Mouse (Mus musculus): ENCODE measurements around the gene Upp2. TPM values are rescaled to one million over a fixed set of nuclear protein-coding genes. Genes with fewer than 3 reads are reported as not detected.

Upp2 gene
- total RNA-seq, 1 experiment from 2014 or later, result not detected

GRCm38 (mm10) chr2:58595350-58595749 is 28.3 kb downstream of the Upp2 start:
- ATAC-seq (replicated peaks in 1 of 2; ENCODE audit: insufficient read depth in 1 of 2, low FRiP score in 2 of 2, low TSS enrichment in 1 of 2, low read depth in 1 of 2, poor library complexity in 2 of 2, severe bottlenecking in 2 of 2), result 0 out of 4 replicates have a peak, but pooled peaks of 1 of the 2 experiments have one; percentile 7

- ATAC-seq (replicated peaks in 1 of 2; ENCODE audit: insufficient read depth in 1 of 2, low FRiP score in 2 of 2, low TSS enrichment in 1 of 2, low read depth in 1 of 2, poor library complexity in 2 of 2, severe bottlenecking in 2 of 2), result no peak
Measured at GRCm38 (mm10) chr2:58596774-58597342, 29.8 kb downstream of the Upp2 start.

- ATAC-seq (replicated peaks in 1 of 2; ENCODE audit: insufficient read depth in 1 of 2, low FRiP score in 2 of 2, low TSS enrichment in 1 of 2, low read depth in 1 of 2, poor library complexity in 2 of 2, severe bottlenecking in 2 of 2), result no peak
Measured at GRCm38 (mm10) chr2:58597556-58597955, 30.5 kb downstream of the Upp2 start.

- no peak for ATAC-seq (replicated peaks in 1 of 2; ENCODE audit: insufficient read depth in 1 of 2, low FRiP score in 2 of 2, low TSS enrichment in 1 of 2, low read depth in 1 of 2, poor library complexity in 2 of 2, severe bottlenecking in 2 of 2)
Measured at GRCm38 (mm10) chr2:58599639-58600038, 32.5 kb downstream of the Upp2 start.

GRCm38 (mm10) chr2:58601382-58601781 is 34.3 kb downstream of the Upp2 start:
- ATAC-seq (replicated peaks in 1 of 2; ENCODE audit: insufficient read depth in 1 of 2, low FRiP score in 2 of 2, low TSS enrichment in 1 of 2, low read depth in 1 of 2, poor library complexity in 2 of 2, severe bottlenecking in 2 of 2), result no peak

- no peak for ATAC-seq (replicated peaks in 1 of 2; ENCODE audit: insufficient read depth in 1 of 2, low FRiP score in 2 of 2, low TSS enrichment in 1 of 2, low read depth in 1 of 2, poor library complexity in 2 of 2, severe bottlenecking in 2 of 2)
Measured at GRCm38 (mm10) chr2:58603379-58603778, 36.3 kb downstream of the Upp2 start.

- ATAC-seq (replicated peaks in 1 of 2; ENCODE audit: insufficient read depth in 1 of 2, low FRiP score in 2 of 2, low TSS enrichment in 1 of 2, low read depth in 1 of 2, poor library complexity in 2 of 2, severe bottlenecking in 2 of 2), result no peak
Measured at GRCm38 (mm10) chr2:58604791-58605190, 37.7 kb downstream of the Upp2 start.

- no peak for ATAC-seq (replicated peaks in 1 of 2; ENCODE audit: insufficient read depth in 1 of 2, low FRiP score in 2 of 2, low TSS enrichment in 1 of 2, low read depth in 1 of 2, poor library complexity in 2 of 2, severe bottlenecking in 2 of 2)
Measured at GRCm38 (mm10) chr2:58613720-58614119, 46.6 kb downstream of the Upp2 start.

- no peak for ATAC-seq (replicated peaks in 1 of 2; ENCODE audit: insufficient read depth in 1 of 2, low FRiP score in 2 of 2, low TSS enrichment in 1 of 2, low read depth in 1 of 2, poor library complexity in 2 of 2, severe bottlenecking in 2 of 2)
Measured at GRCm38 (mm10) chr2:58614851-58615250, 47.8 kb downstream of the Upp2 start.

- no peak for ATAC-seq (replicated peaks in 1 of 2; ENCODE audit: insufficient read depth in 1 of 2, low FRiP score in 2 of 2, low TSS enrichment in 1 of 2, low read depth in 1 of 2, poor library complexity in 2 of 2, severe bottlenecking in 2 of 2)
Measured at GRCm38 (mm10) chr2:58615766-58616165, 48.7 kb downstream of the Upp2 start.

- ATAC-seq (replicated peaks in 1 of 2; ENCODE audit: insufficient read depth in 1 of 2, low FRiP score in 2 of 2, low TSS enrichment in 1 of 2, low read depth in 1 of 2, poor library complexity in 2 of 2, severe bottlenecking in 2 of 2), result no peak
Measured at GRCm38 (mm10) chr2:58625186-58625585, 58.1 kb downstream of the Upp2 start.

- no peak for ATAC-seq (replicated peaks in 1 of 2; ENCODE audit: insufficient read depth in 1 of 2, low FRiP score in 2 of 2, low TSS enrichment in 1 of 2, low read depth in 1 of 2, poor library complexity in 2 of 2, severe bottlenecking in 2 of 2)
Measured at GRCm38 (mm10) chr2:58625681-58626080, 58.6 kb downstream of the Upp2 start.

- ATAC-seq (replicated peaks in 1 of 2; ENCODE audit: insufficient read depth in 1 of 2, low FRiP score in 2 of 2, low TSS enrichment in 1 of 2, low read depth in 1 of 2, poor library complexity in 2 of 2, severe bottlenecking in 2 of 2), result no peak
Measured at GRCm38 (mm10) chr2:58626136-58626769, 59.2 kb downstream of the Upp2 start.

GRCm38 (mm10) chr2:58627981-58628380 is 60.9 kb downstream of the Upp2 start:
- ATAC-seq (replicated peaks in 1 of 2; ENCODE audit: insufficient read depth in 1 of 2, low FRiP score in 2 of 2, low TSS enrichment in 1 of 2, low read depth in 1 of 2, poor library complexity in 2 of 2, severe bottlenecking in 2 of 2), result no peak

GRCm38 (mm10) chr2:58628993-58629392 is 61.9 kb downstream of the Upp2 start:
- no peak for ATAC-seq (replicated peaks in 1 of 2; ENCODE audit: insufficient read depth in 1 of 2, low FRiP score in 2 of 2, low TSS enrichment in 1 of 2, low read depth in 1 of 2, poor library complexity in 2 of 2, severe bottlenecking in 2 of 2)

- ATAC-seq (replicated peaks in 1 of 2; ENCODE audit: insufficient read depth in 1 of 2, low FRiP score in 2 of 2, low TSS enrichment in 1 of 2, low read depth in 1 of 2, poor library complexity in 2 of 2, severe bottlenecking in 2 of 2), result no peak
Measured at GRCm38 (mm10) chr2:58629440-58629839, 62.3 kb downstream of the Upp2 start.

GRCm38 (mm10) chr2:58633791-58634190 is 66.7 kb downstream of the Upp2 start:
- no peak for ATAC-seq (replicated peaks in 1 of 2; ENCODE audit: insufficient read depth in 1 of 2, low FRiP score in 2 of 2, low TSS enrichment in 1 of 2, low read depth in 1 of 2, poor library complexity in 2 of 2, severe bottlenecking in 2 of 2)

- no peak for ATAC-seq (replicated peaks in 1 of 2; ENCODE audit: insufficient read depth in 1 of 2, low FRiP score in 2 of 2, low TSS enrichment in 1 of 2, low read depth in 1 of 2, poor library complexity in 2 of 2, severe bottlenecking in 2 of 2)
Measured at GRCm38 (mm10) chr2:58641761-58642555, 74.9 kb downstream of the Upp2 start.

All from hematopoietic stem cell, adult 5-6 weeks (primary cell).